Mouse (Mus musculus): ENCODE measurements around the gene Sptlc2. TPM values are rescaled to one million over a fixed set of nuclear protein-coding genes. Genes with fewer than 3 reads are reported as not detected.
"Not testable (repeated sequence)": the region's sequence is repeated elsewhere in the genome, so short reads cannot be mapped to it uniquely, and the experiment has no call there.

Gene Sptlc2
- polyA plus RNA-seq, 1 experiment from 2014 or later: 64.6 TPM

DNA sequence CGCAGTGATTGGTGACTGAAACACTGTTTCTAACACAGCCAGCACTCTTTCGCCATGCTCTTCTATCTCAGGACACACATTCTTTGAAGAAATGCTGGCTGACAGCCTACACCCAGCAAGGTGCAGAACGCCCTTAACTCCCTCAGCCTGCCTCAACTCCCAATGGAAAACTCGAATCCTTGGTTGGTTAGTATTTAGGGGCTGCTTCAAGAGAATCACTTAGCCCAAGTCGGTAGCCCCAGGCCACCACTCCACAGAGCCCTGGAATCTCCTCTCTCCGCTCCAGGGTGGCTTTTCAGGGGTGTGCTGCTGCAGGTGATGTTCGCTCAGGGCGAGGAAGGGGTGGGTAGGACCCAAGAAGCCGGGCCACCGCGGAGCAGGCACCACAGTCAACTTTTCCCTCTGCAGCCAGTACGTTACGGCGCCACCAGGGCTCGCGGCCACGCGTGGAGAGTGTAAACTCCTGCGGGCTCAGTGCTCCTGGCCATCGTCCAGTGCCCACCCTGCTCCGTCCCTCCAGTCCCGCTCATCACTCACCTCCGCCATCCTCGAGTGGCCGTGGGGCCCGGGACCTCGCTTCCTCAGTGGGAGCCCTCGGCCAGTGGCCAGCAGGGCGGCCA is 89.0 kb downstream of the Sptlc2 start:
- H3K4me2 ChIP-seq: peak overlapping the region; percentile 99
- H3K4me3 ChIP-seq (replicated peaks): peak overlapping the region; percentile 74
- no peaks in the 10 kb centered on the region for H3K9me3 ChIP-seq (replicated peaks)
- no peak overlapping the region for H3K27ac ChIP-seq (replicated peaks)
- peak overlapping the region; percentile 77 for H3K9ac ChIP-seq (replicated peaks)
- WGBS: 7% methylated on average over 29 of the region's 29 CpGs
- ATAC-seq (ENCODE audit: low FRiP score): peak; percentile 40
- H3K4me1 ChIP-seq: peaks cover 19% of the 10 kb centered on the region
- peaks cover 39% of the 10 kb centered on the region for H3K27me3 ChIP-seq (replicated peaks)
- H3K36me3 ChIP-seq: no peaks in the 10 kb centered on the region

DNA sequence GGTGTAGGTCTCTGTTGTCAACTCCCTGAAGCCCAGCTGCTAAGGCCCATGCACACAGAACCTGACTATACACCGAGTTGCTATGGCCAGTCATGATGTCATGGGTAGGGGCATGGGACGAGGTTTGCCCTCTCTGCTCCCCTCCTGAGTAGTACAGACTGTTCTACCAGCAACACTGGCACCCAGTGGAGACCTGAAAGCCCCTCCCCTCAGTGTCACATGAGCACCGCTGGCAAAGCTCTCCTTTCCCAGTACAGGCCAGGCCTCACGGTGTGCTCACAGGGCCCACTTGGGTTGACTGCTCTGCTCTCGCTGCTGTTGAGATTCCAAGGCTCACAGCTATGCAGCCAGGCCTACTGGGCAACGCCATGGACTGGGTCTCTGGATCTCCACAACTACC is 94.2 kb downstream of the Sptlc2 start:
- no peak overlapping the region for H3K4me2 ChIP-seq
- no peak overlapping the region for H3K9ac ChIP-seq (replicated peaks)
- peaks cover 8% of the 10 kb centered on the region for H3K27me3 ChIP-seq (replicated peaks)
- no peak overlapping the region for H3K4me3 ChIP-seq (replicated peaks)
- WGBS: 79% methylated on average over 6 of the region's 6 CpGs
- peaks cover under 1% of the 10 kb centered on the region for H3K4me1 ChIP-seq
- no peaks in the 10 kb centered on the region for H3K9me3 ChIP-seq (replicated peaks)
- ATAC-seq (ENCODE audit: low FRiP score): no peak
- no peak overlapping the region for H3K27ac ChIP-seq (replicated peaks)
- H3K36me3 ChIP-seq: no peaks in the 10 kb centered on the region

- WGBS: 90% methylated on average over 5 of the region's 5 CpGs
- no peak overlapping the region for H3K4me3 ChIP-seq (replicated peaks)
- no peaks in the 10 kb centered on the region for H3K9me3 ChIP-seq (replicated peaks)
- H3K27me3 ChIP-seq (replicated peaks): no peaks in the 10 kb centered on the region
- no peak overlapping the region for H3K4me2 ChIP-seq
- no peak for ATAC-seq (ENCODE audit: low FRiP score)
- H3K27ac ChIP-seq (replicated peaks): no peak overlapping the region
- H3K4me1 ChIP-seq: no peaks in the 10 kb centered on the region
- H3K36me3 ChIP-seq: no peaks in the 10 kb centered on the region
- H3K9ac ChIP-seq (replicated peaks): no peak overlapping the region
These were observed 99.1 kb downstream of the Sptlc2 start for GRCm38 (mm10) chr12:87289100-87289499.

DNA sequence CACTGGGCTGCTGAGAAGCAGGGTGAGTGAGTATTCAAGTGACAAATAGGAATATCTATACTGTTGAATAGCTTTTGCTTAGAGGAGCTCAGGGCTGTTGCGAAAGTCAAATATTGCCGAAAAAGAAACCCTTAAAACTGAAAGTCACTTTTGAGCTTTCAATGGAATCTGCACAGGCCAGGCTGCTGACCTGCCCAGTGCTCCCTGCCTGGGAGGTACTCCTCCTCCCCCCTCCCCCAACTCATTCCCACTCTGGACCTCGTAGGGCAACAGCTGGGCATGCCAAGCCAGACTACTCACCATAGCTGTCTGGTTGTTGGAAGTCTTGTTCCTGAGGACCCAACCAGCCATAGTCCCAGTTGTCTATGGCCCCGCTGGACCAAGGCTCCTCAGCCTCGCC is 103.4 kb downstream of the Sptlc2 start:
- Histone ChIP-seq H3K9ac (replicated peaks) (no peak overlapping the region), H3K4me3 (replicated peaks) (no peak overlapping the region), H3K4me1 (no peaks in the 10 kb centered on the region), H3K27ac (replicated peaks) (no peak overlapping the region), H3K9me3 (replicated peaks) (no peaks in the 10 kb centered on the region), H3K27me3 (replicated peaks) (no peaks in the 10 kb centered on the region), H3K36me3 (no peaks in the 10 kb centered on the region), H3K4me2 (no peak overlapping the region)
- no peak for ATAC-seq (ENCODE audit: low FRiP score)
- WGBS: 87% methylated on average over 5 of the region's 5 CpGs

GRCm38 (mm10) chr12:87284268-87284667 is 103.9 kb downstream of the Sptlc2 start:
- H3K9ac ChIP-seq (replicated peaks): no peak overlapping the region
- no peaks in the 10 kb centered on the region for H3K27me3 ChIP-seq (replicated peaks)
- H3K4me3 ChIP-seq (replicated peaks): no peak overlapping the region
- H3K36me3 ChIP-seq: no peaks in the 10 kb centered on the region
- H3K4me1 ChIP-seq: no peaks in the 10 kb centered on the region
- no peak overlapping the region for H3K4me2 ChIP-seq
- no peak overlapping the region for H3K27ac ChIP-seq (replicated peaks)
- WGBS: 84% methylated on average over 4 of the region's 4 CpGs
- ATAC-seq (ENCODE audit: low FRiP score): no peak
- H3K9me3 ChIP-seq (replicated peaks): no peaks in the 10 kb centered on the region

DNA sequence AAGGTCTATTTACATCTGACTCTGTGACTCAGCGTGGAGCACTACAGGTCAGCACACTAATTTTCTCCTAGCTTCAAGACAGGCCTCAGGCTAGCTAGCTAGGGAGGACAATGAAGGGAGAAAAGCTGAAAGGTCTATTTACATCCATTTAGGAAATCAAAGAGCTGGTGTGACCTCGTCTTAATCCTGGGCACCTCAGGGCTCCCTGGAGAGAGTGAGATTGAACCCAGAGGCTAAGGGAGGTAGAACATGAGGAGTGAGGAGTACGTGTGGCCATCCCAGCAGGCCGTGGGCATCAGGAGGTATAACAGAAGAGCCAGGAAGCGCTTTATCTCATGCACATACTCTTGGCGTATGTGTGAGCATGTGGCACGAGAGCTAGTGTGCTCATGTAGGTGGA is 104.4 kb downstream of the Sptlc2 start:
- H3K36me3 ChIP-seq: no peaks in the 10 kb centered on the region
- H3K4me1 ChIP-seq: no peaks in the 10 kb centered on the region
- 68% methylated on average over 7 of the region's 7 CpGs for WGBS
- H3K9ac ChIP-seq (replicated peaks): no peak overlapping the region
- H3K27me3 ChIP-seq (replicated peaks): no peaks in the 10 kb centered on the region
- H3K9me3 ChIP-seq (replicated peaks): no peaks in the 10 kb centered on the region
- H3K27ac ChIP-seq (replicated peaks): no peak overlapping the region
- no peak for ATAC-seq (ENCODE audit: low FRiP score)
- no peak overlapping the region for H3K4me3 ChIP-seq (replicated peaks)
- H3K4me2 ChIP-seq: no peak overlapping the region

- H3K9ac ChIP-seq (replicated peaks): no peak overlapping the region
- no peak for ATAC-seq (ENCODE audit: low FRiP score)
- WGBS: 90% methylated on average over 4 of the region's 4 CpGs
- no peaks in the 10 kb centered on the region for H3K9me3 ChIP-seq (replicated peaks)
- no peak overlapping the region for H3K4me3 ChIP-seq (replicated peaks)
- H3K4me2 ChIP-seq: no peak overlapping the region
- peaks cover 3% of the 10 kb centered on the region; the same call in 1 of the 2 replicates for H3K4me1 ChIP-seq
- H3K27me3 ChIP-seq (replicated peaks): no peaks in the 10 kb centered on the region
- no peaks in the 10 kb centered on the region for H3K36me3 ChIP-seq
- H3K27ac ChIP-seq (replicated peaks): no peak overlapping the region
These were observed 105.4 kb downstream of the Sptlc2 start for GRCm38 (mm10) chr12:87282743-87283142.

- H3K9ac ChIP-seq (replicated peaks): no peak overlapping the region
- no peaks in the 10 kb centered on the region for H3K9me3 ChIP-seq (replicated peaks)
- no peaks in the 10 kb centered on the region for H3K27me3 ChIP-seq (replicated peaks)
- 88% methylated on average over 1 of the region's 1 CpGs for WGBS
- no peak for ATAC-seq (ENCODE audit: low FRiP score)
- H3K27ac ChIP-seq (replicated peaks): no peak overlapping the region
- H3K4me2 ChIP-seq: no peak overlapping the region
- peaks cover 3% of the 10 kb centered on the region; the same call in 1 of the 2 replicates for H3K4me1 ChIP-seq
- H3K36me3 ChIP-seq: no peaks in the 10 kb centered on the region
- no peak overlapping the region for H3K4me3 ChIP-seq (replicated peaks)
These were observed 106.4 kb downstream of the Sptlc2 start for GRCm38 (mm10) chr12:87281766-87282165.

- H3K27me3 ChIP-seq (replicated peaks): no peaks in the 10 kb centered on the region
- H3K9me3 ChIP-seq (replicated peaks): no peaks in the 10 kb centered on the region
- no peak overlapping the region for H3K9ac ChIP-seq (replicated peaks)
- ATAC-seq (ENCODE audit: low FRiP score): no peak
- H3K36me3 ChIP-seq: peaks cover 16% of the 10 kb centered on the region
- H3K4me1 ChIP-seq: peaks cover 3% of the 10 kb centered on the region; the same call in 1 of the 2 replicates
- no peak overlapping the region for H3K27ac ChIP-seq (replicated peaks)
- H3K4me2 ChIP-seq: no peak overlapping the region
- WGBS: 56% methylated on average over 14 of the region's 14 CpGs
- no peak overlapping the region for H3K4me3 ChIP-seq (replicated peaks)
These were observed 108.3 kb downstream of the Sptlc2 start for GRCm38 (mm10) chr12:87279879-87280278.

GRCm38 (mm10) chr12:87279350-87279749 is 108.8 kb downstream of the Sptlc2 start:
- 68% methylated on average over 3 of the region's 3 CpGs for WGBS
- H3K27me3 ChIP-seq (replicated peaks): no peaks in the 10 kb centered on the region

DNA sequence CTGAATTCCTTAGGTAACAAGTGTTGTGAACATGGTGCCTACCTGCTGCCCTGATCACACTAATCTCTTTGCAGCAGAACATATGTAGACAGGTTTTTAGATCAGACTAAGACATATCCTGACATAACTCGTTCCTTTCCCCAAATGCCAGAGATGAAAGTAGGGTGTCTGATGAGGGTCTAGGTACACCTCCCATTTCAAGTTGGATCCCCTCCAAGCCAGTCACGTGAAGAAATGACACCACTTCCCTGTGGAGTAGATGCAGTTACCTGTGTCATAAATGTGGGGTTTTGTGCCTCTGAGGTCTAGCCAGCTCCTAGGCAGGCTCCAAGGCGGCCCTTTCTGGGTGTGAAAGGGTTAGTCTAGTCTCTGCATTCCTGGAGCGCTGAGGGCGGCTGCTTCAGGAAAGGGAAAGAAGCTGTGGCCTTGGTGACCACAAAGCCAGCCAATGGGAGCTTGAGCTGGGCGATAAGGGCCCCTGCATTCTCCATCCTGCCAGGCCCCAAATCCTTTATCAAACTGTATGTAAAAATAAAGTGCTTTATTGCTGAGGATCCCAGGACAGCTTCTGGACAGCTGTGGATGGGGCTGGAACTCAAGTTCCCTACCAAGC is 109.9 kb downstream of the Sptlc2 start:
- 31% methylated on average over 6 of the region's 6 CpGs for WGBS

More at GRCm38 (mm10) chr12:87279350-87279749, 108.8 kb downstream of the Sptlc2 start:
- Histone ChIP-seq H3K4me1 (peaks cover 3% of the 10 kb centered on the region; the same call in 1 of the 2 replicates), H3K36me3 (peaks cover 21% of the 10 kb centered on the region), H3K9me3 (replicated peaks) (no peaks in the 10 kb centered on the region), H3K4me3 (replicated peaks) (no peak overlapping the region), H3K27ac (replicated peaks) (no peak overlapping the region), H3K9ac (replicated peaks) (no peak overlapping the region), H3K4me2 (no peak overlapping the region)
- ATAC-seq (ENCODE audit: low FRiP score): no peak

DNA sequence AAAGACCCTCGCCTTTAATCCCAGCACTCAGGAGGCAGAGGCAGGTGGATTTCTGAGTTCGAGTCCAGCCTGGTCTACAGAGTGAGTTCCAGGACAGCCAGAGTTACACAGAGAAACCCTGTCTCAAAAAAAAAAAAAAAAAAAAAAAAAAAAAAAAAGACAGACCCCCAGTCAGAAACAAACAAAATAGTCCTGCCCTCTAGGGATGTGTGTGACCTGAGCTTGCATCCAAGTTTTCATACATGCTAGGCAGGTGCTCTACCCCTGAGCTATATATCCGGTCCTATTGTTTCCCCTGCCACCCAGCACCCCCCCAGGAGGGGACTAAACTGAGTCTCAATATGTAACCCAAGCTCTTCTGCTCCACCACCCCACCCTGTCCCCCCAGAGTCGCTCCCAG is 110.9 kb downstream of the Sptlc2 start:
- H3K4me1 ChIP-seq; H3K4me2 ChIP-seq; H3K27me3 ChIP-seq (replicated peaks); H3K4me3 ChIP-seq (replicated peaks); H3K27ac ChIP-seq (replicated peaks); H3K9me3 ChIP-seq (replicated peaks); H3K9ac ChIP-seq (replicated peaks); ATAC-seq (ENCODE audit: low FRiP score): not testable (repeated sequence)
- H3K36me3 ChIP-seq: peaks cover 40% of the 10 kb centered on the region
- 88% methylated on average over 4 of the region's 4 CpGs for WGBS

More for the DNA sequence above, 109.9 kb downstream of the Sptlc2 start:
- Histone ChIP-seq H3K4me2 (no peak overlapping the region), H3K36me3 (peaks cover 31% of the 10 kb centered on the region), H3K4me3 (replicated peaks) (no peak overlapping the region), H3K9me3 (replicated peaks) (no peaks in the 10 kb centered on the region), H3K27ac (replicated peaks) (no peak overlapping the region), H3K27me3 (replicated peaks) (no peaks in the 10 kb centered on the region), H3K4me1 (peaks cover 3% of the 10 kb centered on the region; the same call in 1 of the 2 replicates), H3K9ac (replicated peaks) (no peak overlapping the region)
- ATAC-seq (ENCODE audit: low FRiP score): no peak

All from neural tube, embryonic 15.5 days (tissue).